Mouse (Mus musculus): Measurements from ENCODE around the gene Cdc5l. TPM values are rescaled to one million over a fixed set of nuclear protein-coding genes. Genes with fewer than 3 reads are reported as not detected.
"Not testable (repeated sequence)": the region's sequence is repeated elsewhere in the genome, so short reads cannot be mapped to it uniquely, and the experiment has no call there.

Gene Cdc5l
- 77.0 and 86.8 TPM in 2 replicates for polyA plus RNA-seq (2015; fragmentation: Nextera tagmentation; extraction: Ambion mirVana)

- DNase-seq (ENCODE audit: low spot score) = peak; percentile 92
Measured at GRCm38 (mm10) chr17:45433419-45434261, at the start of gene Cdc5l. Cdc5l (minus strand) TSS chr17:45433737.

DNA sequence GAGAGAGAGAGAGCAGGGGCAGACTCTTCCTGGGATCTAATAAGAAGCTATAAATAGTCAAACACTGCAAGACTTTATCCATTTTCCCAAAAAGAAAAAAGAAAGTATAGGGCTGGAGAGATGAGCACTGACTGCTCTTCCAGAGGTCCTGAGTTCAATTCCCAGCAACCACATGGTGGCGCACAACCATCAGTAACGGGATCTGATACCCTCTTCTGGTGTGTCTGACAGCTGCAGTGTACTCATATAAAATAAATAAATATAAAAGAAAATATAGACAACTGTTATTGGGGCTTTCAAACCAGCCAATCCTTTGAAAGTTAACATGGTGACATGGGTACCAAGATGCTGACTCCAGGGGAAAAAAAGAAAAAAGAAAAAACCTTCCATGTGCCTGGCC lies 46.9 kb upstream of the Cdc5l start:
- peak; percentile 68 for DNase-seq (ENCODE audit: low spot score)

GRCm38 (mm10) chr17:45478234-45478825 lies 44.8 kb upstream of the Cdc5l start:
- peak; percentile 86 for DNase-seq (ENCODE audit: low spot score)

GRCm38 (mm10) chr17:45474669-45475465 lies 41.3 kb upstream of the Cdc5l start, which contains the start of gene Spats1:
Spats1 (minus strand) TSS chr17:45475415.
- peak; percentile 73 for DNase-seq (ENCODE audit: low spot score)

DNA sequence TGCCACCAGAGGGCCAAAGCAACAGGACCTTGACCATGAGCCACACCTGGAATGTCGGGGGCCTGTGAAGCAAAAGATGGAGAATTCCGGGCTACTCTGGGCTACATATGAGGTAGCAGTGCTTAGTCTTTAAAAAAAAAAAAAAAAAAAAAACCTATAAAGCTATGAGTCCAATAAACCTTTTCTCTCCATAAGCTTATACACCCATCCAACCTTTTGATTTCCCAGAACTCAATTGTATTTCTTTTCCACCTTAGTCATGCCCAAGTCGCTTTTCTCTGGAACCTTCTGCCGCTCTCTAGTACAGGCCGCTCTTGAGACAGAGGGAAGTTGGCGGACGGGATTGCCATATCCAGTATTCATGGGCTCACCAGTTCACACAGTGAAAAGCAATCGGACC lies 40.6 kb upstream of the Cdc5l start:
- no peak for DNase-seq (ENCODE audit: low spot score)

DNA sequence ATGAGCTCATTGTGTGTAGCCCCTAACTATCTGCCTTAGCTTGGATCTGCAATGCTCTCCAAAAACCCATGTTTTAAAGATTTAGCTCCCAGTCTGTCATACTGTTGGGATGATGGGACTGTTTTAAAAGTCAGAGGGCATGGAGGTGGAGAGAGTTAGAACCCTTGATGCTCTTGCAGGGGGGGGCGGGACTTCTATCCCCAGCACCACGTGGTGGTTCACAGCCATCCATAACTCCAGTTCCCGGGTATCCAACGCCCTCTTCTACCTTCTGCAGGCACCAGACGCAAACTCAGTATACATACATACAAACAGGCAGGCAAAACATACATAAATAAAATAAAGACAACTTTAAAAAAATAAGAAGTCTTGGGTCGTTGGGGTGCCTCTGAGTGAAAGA lies 40.1 kb upstream of the Cdc5l start:
- DNase-seq (ENCODE audit: low spot score) = no peak

DNA sequence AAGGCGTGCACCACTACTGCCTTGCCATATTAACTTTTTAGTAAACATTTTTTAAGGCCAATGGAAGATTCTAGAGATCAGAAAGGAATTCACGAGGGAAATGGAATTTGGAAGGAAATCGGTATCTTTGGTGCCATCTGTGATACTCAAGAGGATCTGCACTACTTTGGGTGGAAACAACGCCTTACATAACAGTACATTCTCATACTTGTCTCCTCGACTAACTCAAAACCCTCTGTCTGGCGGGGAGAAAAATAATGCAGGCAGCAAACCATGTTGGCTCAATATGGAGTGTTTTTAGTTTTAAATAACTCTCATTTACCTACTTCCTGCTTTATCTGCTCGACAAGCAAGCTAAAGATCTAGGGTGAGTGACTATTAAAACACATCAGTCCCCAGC lies 37.2 kb upstream of the Cdc5l start:
- DNase-seq (ENCODE audit: low spot score) = no peak

GRCm38 (mm10) chr17:45468302-45468701 lies 34.8 kb upstream of the Cdc5l start:
- DNase-seq (ENCODE audit: low spot score) = no peak

DNA sequence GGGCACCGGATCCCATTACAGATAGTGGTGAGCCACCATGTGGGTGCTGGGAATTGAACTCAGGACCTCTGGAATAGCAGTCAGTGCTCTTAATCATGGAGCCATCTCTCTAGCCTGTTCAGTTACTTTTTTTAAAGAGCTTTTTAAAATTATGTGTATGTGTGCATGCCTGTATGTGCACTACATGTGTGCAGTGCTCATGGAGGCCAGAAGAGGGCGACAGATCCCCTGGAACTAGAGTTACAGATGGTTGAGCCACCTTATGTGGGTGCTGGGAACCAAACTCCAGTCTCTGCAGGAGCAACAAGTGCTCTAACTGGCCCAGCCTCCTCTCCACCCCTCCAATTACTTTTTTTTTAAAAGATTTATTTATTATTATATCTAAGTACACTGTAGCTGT lies 33.2 kb upstream of the Cdc5l start:
- DNase-seq (ENCODE audit: low spot score) = no peak

GRCm38 (mm10) chr17:45464255-45464654 lies 30.7 kb upstream of the Cdc5l start:
- DNase-seq (ENCODE audit: low spot score) = no peak

DNA sequence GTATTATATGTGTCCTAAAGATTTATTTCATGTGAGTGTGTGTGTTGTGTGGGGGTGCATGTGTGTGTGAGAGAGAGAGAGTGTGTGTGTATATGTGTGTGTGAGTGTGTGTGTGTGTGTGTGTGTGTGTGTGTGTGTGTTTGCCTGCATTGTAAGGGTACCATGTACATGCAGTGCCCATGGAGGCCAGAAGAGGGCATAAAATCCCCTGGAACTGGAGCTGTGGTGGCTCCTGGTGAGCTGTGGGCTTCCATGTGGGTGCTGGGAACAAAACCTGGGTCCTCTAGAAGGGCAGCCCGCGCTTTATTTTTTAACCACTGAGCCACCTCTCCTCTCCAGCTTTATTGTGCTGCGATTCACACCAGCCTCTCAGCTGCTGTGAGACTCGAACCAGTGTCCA lies 29.0 kb upstream of the Cdc5l start:
- DNase-seq (ENCODE audit: low spot score) = no peak

DNA sequence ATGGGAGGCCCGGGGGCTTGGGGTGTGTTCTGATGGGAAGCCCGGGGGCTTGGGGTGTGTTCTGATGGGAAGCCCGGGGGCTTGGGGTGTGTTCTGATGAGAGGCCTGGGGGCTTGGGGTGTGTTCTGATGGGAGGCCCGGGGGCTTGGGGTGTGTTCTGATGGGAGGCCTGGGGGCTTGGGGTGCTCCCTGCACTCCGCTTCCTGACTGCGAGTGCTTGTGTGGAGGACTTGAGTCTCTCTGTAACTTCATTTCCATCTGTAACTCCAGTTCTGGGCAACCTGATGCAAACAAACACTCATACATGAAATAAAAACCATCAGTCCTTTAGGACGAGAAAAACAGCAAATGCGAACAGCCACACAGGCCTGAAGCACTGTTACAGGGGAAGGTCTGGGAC lies 25.5 kb upstream of the Cdc5l start:
- DNase-seq (ENCODE audit: low spot score) = no peak

DNA sequence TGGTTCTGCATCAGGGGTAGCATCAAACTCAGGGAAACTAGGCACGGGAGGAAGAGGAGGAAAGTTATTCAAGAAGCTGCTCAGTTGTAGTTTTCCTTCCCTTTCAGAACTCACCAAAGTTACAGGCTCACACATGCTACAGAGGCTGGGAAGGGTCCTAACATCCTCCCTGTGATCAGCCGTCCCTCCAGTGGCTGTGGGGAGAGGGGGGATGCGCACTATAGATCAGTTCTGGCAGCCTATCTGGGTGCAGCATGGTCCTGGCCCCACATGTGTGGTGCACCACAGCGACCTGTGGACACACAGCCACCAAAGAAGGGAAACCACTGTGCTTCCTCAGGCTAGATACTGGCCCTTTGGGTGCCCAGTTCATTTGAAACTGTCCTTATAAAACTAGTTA lies 25.0 kb upstream of the Cdc5l start:
- no peak for DNase-seq (ENCODE audit: low spot score)

DNA sequence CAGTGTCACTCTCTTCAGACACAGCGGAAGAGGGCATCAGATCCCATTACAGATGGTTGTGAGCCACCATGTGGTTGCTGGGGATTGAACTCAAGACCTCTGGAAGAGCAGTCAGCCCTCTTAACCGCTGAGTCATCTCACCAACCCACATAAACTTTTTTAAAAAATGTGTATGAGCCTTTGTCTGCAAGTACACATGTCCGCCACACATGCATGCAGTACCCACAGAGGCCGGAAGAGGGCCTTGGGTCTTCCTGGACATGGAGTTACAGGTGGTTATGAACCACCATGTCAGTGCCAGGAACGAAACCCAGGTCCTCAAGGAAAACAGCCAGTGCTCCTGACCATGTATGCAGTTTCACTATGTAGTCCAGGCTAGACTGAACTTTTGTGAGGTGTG lies 23.9 kb upstream of the Cdc5l start:
- DNase-seq (ENCODE audit: low spot score) = no peak

- DNase-seq (ENCODE audit: low spot score) = no peak
Measured at GRCm38 (mm10) chr17:45456260-45457152, 23.0 kb upstream of the Cdc5l start.

DNA sequence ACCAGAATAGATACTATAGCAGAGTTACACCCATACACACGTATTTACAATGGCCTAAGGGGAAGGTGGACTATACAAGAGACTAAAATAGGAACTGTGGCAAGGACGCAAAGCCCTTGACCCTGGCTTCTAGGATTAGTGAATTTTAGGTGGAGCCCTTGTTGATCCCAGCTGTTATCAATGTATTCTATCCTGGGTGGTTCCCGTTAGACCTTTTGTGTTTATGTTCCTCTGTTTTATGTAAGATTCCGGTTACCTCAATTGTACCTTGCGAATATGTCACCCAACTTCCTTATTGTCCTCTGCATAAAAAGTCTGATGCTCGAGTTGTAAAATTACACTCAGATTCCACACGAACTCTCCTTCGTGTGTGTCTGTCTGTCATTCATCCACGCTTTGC lies 22.2 kb upstream of the Cdc5l start:
- not testable (repeated sequence) for DNase-seq (ENCODE audit: low spot score)

DNA sequence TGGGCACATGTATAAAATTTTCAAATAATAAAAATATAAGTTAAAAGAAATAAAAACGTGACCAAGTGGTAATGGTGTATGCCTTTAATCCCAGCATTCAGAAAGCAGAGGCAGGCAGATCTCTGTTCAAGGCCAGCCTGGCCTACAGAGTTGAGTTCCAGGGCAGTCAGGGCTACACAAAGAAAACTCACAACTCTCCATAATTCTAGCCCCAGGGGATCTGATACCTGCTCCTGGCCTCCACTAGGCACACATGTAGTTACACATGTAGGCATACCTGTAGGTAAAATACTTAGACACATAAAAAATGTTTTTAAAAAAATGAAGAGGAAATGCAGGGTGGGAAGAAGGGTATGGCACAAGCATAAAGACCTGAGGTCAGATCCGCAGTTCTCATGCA lies 21.3 kb upstream of the Cdc5l start:
- no peak for DNase-seq (ENCODE audit: low spot score)

DNA sequence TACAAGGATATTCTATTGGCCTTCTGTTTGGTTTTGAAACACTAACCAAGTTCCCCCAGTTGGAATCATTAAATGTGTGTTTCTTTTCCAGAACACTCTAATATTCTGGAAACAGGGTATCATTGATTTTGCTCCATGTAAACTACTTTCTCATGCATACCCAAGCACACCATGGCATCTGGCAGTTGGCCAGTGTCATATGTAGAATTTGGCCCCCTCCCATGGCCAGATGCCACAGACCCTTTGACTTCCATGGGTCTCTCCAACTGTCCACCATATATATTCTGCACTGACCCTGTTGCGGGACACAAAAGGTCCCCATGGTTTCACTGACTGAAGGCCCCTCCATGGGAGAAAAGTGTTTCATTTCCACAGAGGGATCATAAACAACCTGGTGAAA lies 18.7 kb upstream of the Cdc5l start:
- DNase-seq (ENCODE audit: low spot score) = no peak

DNA sequence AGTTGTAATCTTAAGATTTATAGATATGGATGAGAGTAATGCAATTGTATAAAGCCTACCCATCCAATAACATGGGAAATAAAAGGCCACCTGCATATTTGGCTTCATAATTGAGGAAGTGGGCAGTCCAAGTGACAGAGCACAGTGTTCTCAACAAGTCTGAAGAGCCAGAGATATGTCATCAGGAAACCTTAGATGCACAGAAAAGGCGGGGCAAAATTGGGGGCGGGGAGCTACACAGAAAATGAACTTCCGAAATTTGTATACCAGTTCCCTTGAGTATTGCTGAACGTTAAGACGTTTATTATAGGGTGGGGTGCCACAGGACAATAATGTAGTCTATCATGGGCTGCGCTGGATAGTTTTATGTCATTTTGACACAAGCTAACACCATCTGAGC lies 16.6 kb upstream of the Cdc5l start:
- DNase-seq (ENCODE audit: low spot score) = no peak

GRCm38 (mm10) chr17:45449586-45449985 lies 16.0 kb upstream of the Cdc5l start:
- DNase-seq (ENCODE audit: low spot score) = no peak

DNA sequence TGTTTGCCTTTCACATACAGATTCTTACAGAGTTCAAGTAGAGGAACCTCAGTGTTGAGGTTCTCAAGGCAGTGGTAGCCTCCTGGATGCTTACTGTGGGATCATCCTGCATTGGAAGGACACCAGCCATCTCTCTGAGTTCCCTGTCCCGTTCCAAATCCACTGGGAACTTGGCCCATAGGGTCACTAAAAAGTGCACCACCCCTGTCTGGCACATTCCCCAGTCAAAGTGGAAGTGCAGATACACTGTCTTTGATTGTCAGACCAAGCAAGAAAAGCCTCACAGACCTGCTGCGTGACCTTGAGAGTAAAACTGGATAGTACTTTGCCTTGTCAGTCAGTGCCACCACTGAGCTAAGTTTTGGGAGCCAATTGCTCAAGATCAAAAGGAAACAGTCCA lies 13.5 kb upstream of the Cdc5l start:
- DNase-seq (ENCODE audit: low spot score) = no peak

Data from thymus, postnatal 0 days (tissue).